Mouse (Mus musculus) embryonic facial prominence, embryonic 12.5 days (tissue): ENCODE measurements at regions not wholly inside any gene's neighbourhood (a gene's known extent, or its start where the extent isn't known, plus 50 kb on each side); places are given as distances from the start of the nearest gene placed in this dataset.

Experiments used
- ATAC-seq: fragments of 200-750 bp; cut with Nextera tagmentation; 2 replicates; pipeline ENCODE4 v1.8.0; 2017; ENCODE audit not compliant: insufficient number of reproducible peaks, insufficient read depth, low FRiP score, low TSS enrichment
- H3K27ac ChIP-seq: fragments of 300-500 bp; sonication (generic); 2 replicates; pipeline ENCODE4 v1.5.1; 2016; ENCODE audit warnings: mild to moderate bottlenecking
- H3K27me3 ChIP-seq: fragments of 300-500 bp; sonication (generic); 2 replicates; pipeline ENCODE4 v1.6.1; 2016; ENCODE audit warnings: mild to moderate bottlenecking, moderate library complexity
- H3K36me3 ChIP-seq: fragments of 300-500 bp; sonication (generic); 2 replicates; pipeline ENCODE4 v1.6.1; 2016; ENCODE audit warnings: mild to moderate bottlenecking
- H3K4me1 ChIP-seq: fragments of 300-500 bp; sonication (generic); 2 replicates; pipeline ENCODE4 v1.6.1; 2016
- H3K4me2 ChIP-seq: fragments of 300-500 bp; sonication (generic); replicated peaks from 2 replicates; pipeline ENCODE4 v1.6.1; 2016; ENCODE audit warnings: mild to moderate bottlenecking, moderate library complexity
- H3K4me3 ChIP-seq: fragments of 300-500 bp; sonication (generic); 2 replicates; pipeline ENCODE4 v1.5.1; 2016; ENCODE audit warnings: mild to moderate bottlenecking
- H3K9ac ChIP-seq: fragments of 300-500 bp; sonication (generic); 2 replicates; pipeline ENCODE4 v1.6.1; 2016; ENCODE audit warnings: mild to moderate bottlenecking, moderate library complexity
- H3K9me3 ChIP-seq: fragments of 300-500 bp; sonication (generic); 2 replicates; pipeline ENCODE4 v1.6.1; 2016; ENCODE audit warnings: mild to moderate bottlenecking, moderate library complexity
- WGBS: fragments of 180-500 bp; shearing (Covaris S2); methylation state at CpG from one replicate; pipeline ENCODE4 v1.1.7; 2016; 5-methylcytosine and 5-hydroxymethylcytosine counted together

DNA sequence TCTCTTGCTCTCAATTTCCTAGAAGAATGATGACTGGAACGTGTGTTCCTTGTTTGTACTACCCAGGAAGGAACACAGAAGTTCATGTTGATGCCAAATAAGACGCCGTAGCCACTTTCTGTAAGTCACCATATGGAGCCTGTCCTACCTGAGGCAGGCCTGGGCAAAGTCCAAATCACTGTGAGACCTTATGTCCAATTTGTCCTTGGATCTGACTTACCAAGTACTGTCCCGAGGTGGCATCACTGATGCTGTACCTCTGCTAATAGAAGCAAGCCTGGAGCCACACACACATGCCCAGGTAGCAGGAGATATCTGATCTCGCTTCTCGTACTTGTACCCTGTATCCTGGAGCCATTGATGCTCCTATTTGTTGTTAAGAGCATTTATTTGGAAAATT lies 91.2 kb upstream of the E2f7 start:
- Histone ChIP-seq H3K4me1 (no peaks in the 10 kb centered on the region), H3K9ac (no peak overlapping the region), H3K27ac (no peak overlapping the region), H3K36me3 (no peaks in the 10 kb centered on the region), H3K27me3 (no peaks in the 10 kb centered on the region), H3K4me2 (no peak overlapping the region), H3K9me3 (no peaks in the 10 kb centered on the region), H3K4me3 (no peak overlapping the region)
- no peak for ATAC-seq
- 74% methylated on average over 6 of the region's 6 CpGs for WGBS

DNA sequence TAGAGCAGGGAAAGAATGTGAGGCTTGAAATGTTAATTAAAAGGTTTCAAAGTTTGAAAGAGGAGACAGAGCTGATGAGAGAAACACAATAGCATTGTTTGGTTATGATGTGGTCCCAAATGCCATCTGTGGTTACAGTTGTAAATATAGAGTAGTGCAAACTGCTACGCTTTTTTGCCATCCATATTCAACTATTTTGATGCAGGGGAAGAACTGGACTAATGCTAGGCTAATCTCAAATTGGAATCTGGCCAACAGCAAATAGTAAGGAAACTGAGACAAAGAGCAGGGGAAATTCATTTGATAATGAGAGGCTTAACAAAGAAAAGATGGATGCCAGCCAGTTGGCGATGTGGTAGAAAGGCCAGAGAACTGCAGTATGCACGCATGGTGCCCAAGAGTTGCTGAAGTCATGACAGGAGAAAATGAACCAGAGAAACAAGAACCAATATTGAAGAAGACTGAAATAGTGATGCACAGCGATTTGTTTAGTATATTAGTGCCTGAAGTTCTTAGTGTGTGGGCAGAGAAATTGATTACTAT lies 87.0 kb upstream of the E2f7 start:
- H3K36me3 ChIP-seq = no peaks in the 10 kb centered on the region

GRCm38 (mm10) chr10:110676503-110676902 lies 68.7 kb upstream of the E2f7 start:
- Histone ChIP-seq H3K9me3 (no peaks in the 10 kb centered on the region), H3K27ac (no peak overlapping the region), H3K4me2 (no peak overlapping the region), H3K36me3 (no peaks in the 10 kb centered on the region), H3K4me1 (no peaks in the 10 kb centered on the region), H3K27me3 (no peaks in the 10 kb centered on the region), H3K4me3 (no peak overlapping the region), H3K9ac (no peak overlapping the region)
- 56% methylated on average over 4 of the region's 4 CpGs for WGBS
- no peak for ATAC-seq

More for the DNA sequence above, 87.0 kb upstream of the E2f7 start:
- no peak for ATAC-seq
- no peaks in the 10 kb centered on the region for H3K9me3 ChIP-seq
- H3K27ac ChIP-seq = no peak overlapping the region
- WGBS = 85% methylated on average over 4 of the region's 4 CpGs
- no peak overlapping the region for H3K4me2 ChIP-seq
- H3K27me3 ChIP-seq = no peaks in the 10 kb centered on the region
- no peaks in the 10 kb centered on the region for H3K4me1 ChIP-seq
- no peak overlapping the region for H3K4me3 ChIP-seq
- no peak overlapping the region for H3K9ac ChIP-seq
